Mouse (Mus musculus): Measurements from ENCODE around the gene Kmt2a. TPM values are rescaled to one million over a fixed set of nuclear protein-coding genes. Genes with fewer than 3 reads are reported as not detected.

The Kmt2a gene
- total RNA-seq, 4 experiments from 2014 or later, result 32.5 to 58.2 (median 41.4) TPM

Other genes starting within 250 kb of the Kmt2a start
- gene Treh, start 208.1 kb downstream of the Kmt2a start, total RNA-seq (2022), result not detected
- 10 to 100 TPM; 31.7 to 64.7 (median 48.5) TPM for gene Phldb1, start 146.1 kb downstream of the Kmt2a start, total RNA-seq (2022)
- 100 to 1,000 TPM; 172 to 185 (median 176) TPM for gene Arcn1, start 113.5 kb downstream of the Kmt2a start, total RNA-seq (2022)
- gene Ift46, start 113.4 kb downstream of the Kmt2a start, total RNA-seq (2022), result 100 to 1,000 TPM in 2 of 4 experiments, 10 to 100 TPM in 2; 77.7 to 116 (median 99.6) TPM
- gene Tmem25, start 82.0 kb downstream of the Kmt2a start, total RNA-seq (2022), result 10 to 100 TPM in 1 of 4 experiments, 1 to 10 TPM in 3; 8.7 to 15.3 (median 9.4) TPM
- gene Ttc36, start 78.2 kb downstream of the Kmt2a start, total RNA-seq (2022), result 1 to 10 TPM; 3.7 to 9.0 (median 5.5) TPM
- gene Atp5l, start 39.4 kb upstream of the Kmt2a start, total RNA-seq (2022), result 100 to 1,000 TPM; 346 to 533 (median 405) TPM
- gene Ube4a, start 84.3 kb upstream of the Kmt2a start, total RNA-seq (2022), result 100 to 1,000 TPM in 2 of 4 experiments, 10 to 100 TPM in 2; 85.1 to 103 (median 98.7) TPM
- gene Cd3g, start 99.1 kb upstream of the Kmt2a start, total RNA-seq (2022), result 1 to 10 TPM in 1 of 4 experiments, under 1 TPM in 2, not detected in 1; 0.52 to 1.3 (median 0.59) TPM
- under 1 TPM in 1 of 4 experiments, not detected in 3; 0.38 TPM for gene Cd3d, start 100.5 kb upstream of the Kmt2a start, total RNA-seq (2022)
- 1 to 10 TPM in 3 of 4 experiments, under 1 TPM in 1; 0.56 to 2.7 (median 1.7) TPM for gene Cd3e, start 128.3 kb upstream of the Kmt2a start, total RNA-seq (2022)
- 1 to 10 TPM; 4.5 to 7.1 (median 6.2) TPM for gene Mpzl2, start 158.5 kb upstream of the Kmt2a start, total RNA-seq (2022)
- 10 to 100 TPM in 2 of 4 experiments, 1 to 10 TPM in 2; 6.5 to 17.4 (median 10.1) TPM for gene Mpzl3, start 173.9 kb upstream of the Kmt2a start, total RNA-seq (2022)
- gene Jaml, start 197.9 kb upstream of the Kmt2a start, total RNA-seq (2022), result 1 to 10 TPM; 2.2 to 3.9 (median 2.9) TPM
- gene Scn2b, start 236.5 kb upstream of the Kmt2a start, total RNA-seq (2022), result 10 to 100 TPM in 3 of 4 experiments, 1 to 10 TPM in 1; 9.1 to 14.4 (median 13.9) TPM

Measured in adrenal gland, adult 8-10 months (tissue).